Mouse (Mus musculus) naive thymus-derived CD4-positive, alpha-beta T cell, adult 2 months (primary cell): Measurements from ENCODE around the gene Gm597.

Experiments
- DNase-seq: peaks from one replicate; pipeline ENCODE4 v3.0.0-alpha.2; 2011; ENCODE audit warnings: low read depth

Gm597 gene

GRCm38 (mm10) chr1:28780152-28780551 lies at the start of gene Gm597:
Gene Gm597 (minus strand): TSS chr1:28780252.
- DNase-seq: no peak

GRCm38 (mm10) chr1:28807689-28808088 lies 27.6 kb upstream of the Gm597 start:
- DNase-seq: no peak

- DNase-seq: no peak
Observed at GRCm38 (mm10) chr1:28806618-28807017, 26.6 kb upstream of the Gm597 start.

DNA sequence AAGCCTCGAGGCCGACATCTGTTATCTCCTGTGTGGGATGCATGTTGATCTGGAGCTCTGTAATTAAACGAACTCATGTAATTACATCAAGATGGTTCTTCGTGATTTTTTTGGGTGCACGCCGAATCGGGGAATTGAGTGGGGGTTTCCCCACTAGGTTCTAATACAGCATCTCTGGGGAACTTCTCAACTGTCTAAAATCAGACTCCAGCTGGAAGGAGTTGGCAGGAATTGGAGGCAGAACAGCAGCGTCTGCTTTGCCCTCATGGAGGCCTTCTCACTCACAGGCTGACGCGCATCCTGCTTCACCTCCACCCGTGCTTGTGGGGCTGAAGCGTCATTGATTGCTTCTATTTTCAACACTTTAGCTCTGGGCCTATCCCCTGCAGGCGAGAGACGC lies 20.8 kb upstream of the Gm597 start:
- no peak for DNase-seq
